In the genomic region with DNA sequence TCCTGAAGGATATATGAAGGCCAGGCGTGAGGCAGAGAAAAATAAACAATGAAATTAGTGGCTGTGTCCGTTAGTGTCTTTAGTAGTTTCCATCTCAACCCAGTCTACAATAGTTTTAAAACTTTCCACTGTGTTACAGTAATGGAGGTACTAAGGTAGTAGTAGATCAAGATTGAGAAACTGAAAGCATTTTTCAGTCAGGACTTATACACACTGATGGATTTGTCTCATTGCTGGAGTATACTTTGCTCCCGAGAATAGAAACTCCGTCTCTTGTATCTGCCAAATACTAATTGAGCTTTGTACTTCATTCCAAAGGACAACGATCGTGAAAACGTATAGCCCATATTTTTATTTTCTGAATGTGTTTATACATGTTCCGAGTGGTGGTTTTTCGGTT, we compare ENCODE assay signal across 8 mouse cellular contexts. TPM values are rescaled to one million over a fixed set of nuclear protein-coding genes. Genes with fewer than 3 reads are reported as not detected.
DNase-seq lines count a peak whose midpoint lies in the region; ATAC-seq and TF ChIP-seq lines count a peak whose summit lies in the region.

No protein-coding gene starts in this region.

- H3K36me3 ChIP-seq in heart, embryonic 15.5 days, result peaks cover 6% of the 10 kb centered on the region
- peaks cover 34% of the 10 kb centered on the region for H3K36me3 ChIP-seq in G1E (replicated peaks)
- no peaks in the 10 kb centered on the region for H3K36me3 ChIP-seq in hindbrain, embryonic 11.5 days (ENCODE audit: control insufficient read depth, insufficient read depth, low read length)
- H3K36me3 ChIP-seq in midbrain, embryonic 12.5 days, result peaks cover 9% of the 10 kb centered on the region

- peak overlapping the region; percentile 65 for H3K4me3 ChIP-seq in heart, embryonic 15.5 days
- peak overlapping the region; percentile 87 for H3K4me3 ChIP-seq in G1E (ENCODE audit: low read depth, low read length)
- H3K4me3 ChIP-seq in hindbrain, embryonic 11.5 days (ENCODE audit: low read depth, low read length), result peak overlapping the region; percentile 92
- peak overlapping the region; percentile 78 for H3K4me3 ChIP-seq in midbrain, embryonic 12.5 days

- peak overlapping the region; percentile 94 for H3K27ac ChIP-seq in heart, embryonic 15.5 days
- H3K27ac ChIP-seq in hindbrain, embryonic 11.5 days (ENCODE audit: low read depth, low read length), result peak overlapping the region; percentile 97
- peak overlapping the region; percentile 97 for H3K27ac ChIP-seq in midbrain, embryonic 12.5 days (replicated peaks)

- H3K9ac ChIP-seq in heart, embryonic 15.5 days, result peak overlapping the region; percentile 82
- H3K9ac ChIP-seq in hindbrain, embryonic 11.5 days (ENCODE audit: low read depth, low read length), result peak overlapping the region; percentile 86
- H3K9ac ChIP-seq in midbrain, embryonic 12.5 days (replicated peaks), result peak overlapping the region; percentile 92

- intact Hi-C loops in heart, postnatal 25 days (cut with DNase I), result no loop called here

- no peak for DNase-seq in heart, postnatal 25 days (ENCODE audit: low spot score)
- DNase-seq in G1E (ENCODE audit: low spot score), result no peak
- DNase-seq in hindbrain, embryonic 11.5 days (ENCODE audit: low spot score), result no peak
- no peak for DNase-seq in left cerebral cortex, adult 11 months (ENCODE audit: low spot score)
- no peak for DNase-seq in thymus, postnatal 10 days (ENCODE audit: low spot score in 2 of 2)
- no peak for DNase-seq in urinary bladder, postnatal 36 days (ENCODE audit: low spot score in 2 of 2)

- no peak for ATAC-seq in heart, embryonic 15.5 days (replicated peaks; ENCODE audit: insufficient number of reproducible peaks, insufficient read depth, low FRiP score, low read depth)
- no peak for ATAC-seq in G1E (ENCODE audit: extremely low read depth, insufficient number of reproducible peaks, low FRiP score, poor library complexity, severe bottlenecking)
- ATAC-seq in hindbrain, embryonic 11.5 days (ENCODE audit: low FRiP score), result no peak
- ATAC-seq in midbrain, embryonic 12.5 days (ENCODE audit: low FRiP score, low read depth), result no peak

- TF ChIP-seq CTCF in G1E (IDR thresholded peaks at IDR 0.05; ENCODE audit: low read depth, low read length), result no peak

- WGBS in heart, embryonic 15.5 days, result 27% methylated on average over 9 of the region's 9 CpGs
- WGBS in hindbrain, embryonic 11.5 days, result 51% methylated on average over 9 of the region's 9 CpGs
- 48% methylated on average over 9 of the region's 9 CpGs for WGBS in midbrain, embryonic 12.5 days

- H3K4me1 ChIP-seq in heart, embryonic 15.5 days (replicated peaks), result peaks cover 16% of the 10 kb centered on the region
- peaks cover 23% of the 10 kb centered on the region for H3K4me1 ChIP-seq in G1E (ENCODE audit: insufficient read depth, low read depth, low read length)
- peaks cover 4% of the 10 kb centered on the region; the same call in 1 of the 2 replicates for H3K4me1 ChIP-seq in hindbrain, embryonic 11.5 days (replicated peaks; ENCODE audit: control insufficient read depth, insufficient read depth, low read length)
- H3K4me1 ChIP-seq in midbrain, embryonic 12.5 days, result peaks cover 15% of the 10 kb centered on the region

- H3K27me3 ChIP-seq in heart, embryonic 15.5 days, result no peaks in the 10 kb centered on the region
- no peaks in the 10 kb centered on the region for H3K27me3 ChIP-seq in G1E (ENCODE audit: insufficient read depth, low read length)
- no peaks in the 10 kb centered on the region for H3K27me3 ChIP-seq in hindbrain, embryonic 11.5 days (ENCODE audit: control insufficient read depth, insufficient read depth, low read length)
- H3K27me3 ChIP-seq in midbrain, embryonic 12.5 days, result no peaks in the 10 kb centered on the region

- peak overlapping the region; percentile 62 for H3K4me2 ChIP-seq in heart, embryonic 15.5 days
- peak overlapping the region; percentile 51 for H3K4me2 ChIP-seq in hindbrain, embryonic 11.5 days (replicated peaks; ENCODE audit: low read depth, low read length)
- peak overlapping the region; percentile 55 for H3K4me2 ChIP-seq in midbrain, embryonic 12.5 days (replicated peaks)

- no peaks in the 10 kb centered on the region for H3K9me3 ChIP-seq in heart, embryonic 15.5 days (replicated peaks)
- H3K9me3 ChIP-seq in G1E (replicated peaks), result no peaks in the 10 kb centered on the region
- no peaks in the 10 kb centered on the region for H3K9me3 ChIP-seq in hindbrain, embryonic 11.5 days (ENCODE audit: control insufficient read depth, low read length)
- no peaks in the 10 kb centered on the region for H3K9me3 ChIP-seq in midbrain, embryonic 12.5 days

RNA-seq across cellular contexts. Expression of a gene that starts 1.0 kb away (rescaled TPM):
- polyA plus RNA-seq in heart, embryonic 15.5 days (2015; fragmentation: Nextera tagmentation; extraction: Ambion mirVana), result 37.1 and 39.6 TPM in 2 replicates
- total RNA-seq in heart, postnatal 25 days (2021), result 10 to 100 TPM; 21.4 to 22.2 TPM
- total RNA-seq in G1E (2014; fragmentation: Nextera tagmentation), result 132 and 147 TPM in 2 replicates
- 62.4 and 69.9 TPM in 2 replicates for total RNA-seq in G1E (2017)
- polyA plus RNA-seq in G1E (2012), result 21.2 and 23.5 TPM in 2 replicates
- polyA plus RNA-seq in hindbrain, embryonic 11.5 days (2014; fragmentation: Nextera tagmentation; extraction: Ambion mirVana), result 59.3 and 63.8 TPM in 2 replicates
- 66.7 and 68.1 TPM in 2 replicates for polyA plus RNA-seq in midbrain, embryonic 12.5 days (2016; fragmentation: Nextera tagmentation; extraction: Ambion mirVana)

RNA-seq across cellular contexts. Expression of a gene that starts 1.1 kb away (rescaled TPM):
- 13.0 and 16.9 TPM in 2 replicates for polyA plus RNA-seq in heart, embryonic 15.5 days (2015; fragmentation: Nextera tagmentation; extraction: Ambion mirVana)
- 10 to 100 TPM in 1 of 2 experiments, 1 to 10 TPM in 1; 9.8 to 12.2 TPM for total RNA-seq in heart, postnatal 25 days (2021)
- total RNA-seq in G1E (2014; fragmentation: Nextera tagmentation) (118 and 152 TPM in 2 replicates), G1E (2017) (58.9 and 70.8 TPM in 2 replicates)
- polyA plus RNA-seq in G1E (2012), result 0.76 and 1.3 TPM in 2 replicates
- polyA plus RNA-seq in hindbrain, embryonic 11.5 days (2014; fragmentation: Nextera tagmentation; extraction: Ambion mirVana), result 23.7 and 27.6 TPM in 2 replicates
- 28.5 and 32.9 TPM in 2 replicates for polyA plus RNA-seq in midbrain, embryonic 12.5 days (2016; fragmentation: Nextera tagmentation; extraction: Ambion mirVana)
